Mouse (Mus musculus) C2C12 (cell line): ENCODE measurements around the gene Prr5.

Experiments used
- CTCF ChIP-seq: IDR thresholded peaks from one replicate; pipeline ENCODE4 v1.5.1; 2011; ENCODE audit not compliant: control insufficient read depth, insufficient read depth, insufficient read length
- FOSL1 ChIP-seq: IDR thresholded peaks from one replicate; pipeline ENCODE4 v1.8.0; 2011; ENCODE audit warnings: mild to moderate bottlenecking, low read length; ENCODE audit not compliant: poor library complexity, insufficient read depth, severe bottlenecking
- MAX ChIP-seq: IDR thresholded peaks from one replicate; pipeline ENCODE4 v1.6.1; 2011; ENCODE audit warnings: mild to moderate bottlenecking, control low read depth
- MYOG ChIP-seq: IDR thresholded peaks from one replicate; pipeline ENCODE4 v1.6.1; 2011; ENCODE audit not compliant: control insufficient read depth, insufficient read length; ENCODE audit errors: extremely low read depth
- USF1 ChIP-seq: IDR thresholded peaks from one replicate; pipeline ENCODE4 v1.6.1; 2011; ENCODE audit warnings: low read depth, mild to moderate bottlenecking, control low read depth, moderate library complexity

- TF ChIP-seq CTCF = no peak
- TF ChIP-seq MAX = no peak
- no peak for TF ChIP-seq FOSL1
- no peak for TF ChIP-seq USF1
- TF ChIP-seq MYOG = no peak
These were observed 49.4 kb upstream of the Prr5 start for GRCm38 (mm10) chr15:84620028-84620427.
